Mouse (Mus musculus) ES-E14 (cell line): ENCODE data around the gene Dcaf5.

Experiments
- CHD2 ChIP-seq: IDR thresholded peaks from 2 replicates; pipeline ENCODE4 v1.6.1; 2014; ENCODE audit warnings: mild to moderate bottlenecking, low read depth, low read length, inconsistent platforms
- HCFC1 ChIP-seq: IDR thresholded peaks from 2 replicates; pipeline ENCODE4 v1.6.1; 2012; ENCODE audit warnings: low read length, inconsistent platforms, borderline replicate concordance; ENCODE audit not compliant: insufficient read depth
- MAFK ChIP-seq: IDR thresholded peaks from 2 replicates; pipeline ENCODE4 v1.6.1; 2014; ENCODE audit warnings: mild to moderate bottlenecking, low read depth, low read length, inconsistent platforms; ENCODE audit not compliant: insufficient read depth
- ZC3H11A ChIP-seq: IDR thresholded peaks from 2 replicates; pipeline ENCODE4 v1.6.1; 2012; ENCODE audit warnings: low read depth, mild to moderate bottlenecking, inconsistent platforms, low read length, borderline replicate concordance

GRCm38 (mm10) chr12:80433266-80433665, 3.1 kb downstream of the Dcaf5 start:
- TF ChIP-seq CHD2: no peak
- no peak for TF ChIP-seq MAFK
- no peak for TF ChIP-seq ZC3H11A
- TF ChIP-seq HCFC1: no peak
